Mouse (Mus musculus): ENCODE measurements around the gene Pltp. TPM values are rescaled to one million over a fixed set of nuclear protein-coding genes. Genes with fewer than 3 reads are reported as not detected.

Pltp gene
- polyA plus RNA-seq (2012; ENCODE audit: low replicate concordance), result 9.3 and 14.4 TPM in 2 replicates

GRCm38 (mm10) chr2:164857101-164857821, at the start of gene Pltp:
TSS of gene Pltp (minus strand) at chr2:164857711.

GRCm38 (mm10) chr2:164879228-164879567, 21.7 kb upstream of the Pltp start, which contains the start of gene Pcif1:
TSS of gene Pcif1 (plus strand) at chr2:164879304.

GRCm38 (mm10) chr2:164833314-164833959, 24.1 kb downstream of the Pltp start, which contains the start of gene Neurl2:
TSS of gene Neurl2 (minus strand) at chr2:164833456.

GRCm38 (mm10) chr2:164832748-164833301, 24.7 kb downstream of the Pltp start, which contains the start of gene Ctsa:
TSS of gene Ctsa (plus strand) at chr2:164832873.

GRCm38 (mm10) chr2:164828437-164828836, 29.1 kb downstream of the Pltp start, which contains the start of gene Spata25:
TSS of gene Spata25 (minus strand) at chr2:164828537.

GRCm38 (mm10) chr2:164822636-164823165, 34.8 kb downstream of the Pltp start, which contains the start of gene Zswim1:
TSS of gene Zswim1 (plus strand) at chr2:164822686.

GRCm38 (mm10) chr2:164804533-164805331, 52.8 kb downstream of the Pltp start, which contains the start of the genes Acot8 and Zswim3:
TSS of gene Acot8 (minus strand) at chr2:164804882.
TSS of gene Zswim3 (plus strand) at chr2:164805098.

Other genes starting within 250 kb of the Pltp start
- gene Wfdc6b, start 244.2 kb downstream of the Pltp start, polyA plus RNA-seq (2012; ENCODE audit: low replicate concordance), result not detected in 2 replicates
- not detected in 2 replicates for gene Wfdc8, start 244.1 kb downstream of the Pltp start, polyA plus RNA-seq (2012; ENCODE audit: low replicate concordance)
- not detected in 2 replicates for gene Wfdc16, start 218.9 kb downstream of the Pltp start, polyA plus RNA-seq (2012; ENCODE audit: low replicate concordance)
- not detected in 2 replicates for gene Wfdc10, start 201.7 kb downstream of the Pltp start, polyA plus RNA-seq (2012; ENCODE audit: low replicate concordance)
- gene Wfdc9, start 201.1 kb downstream of the Pltp start, polyA plus RNA-seq (2012; ENCODE audit: low replicate concordance), result not detected in 2 replicates
- not detected in 2 replicates for gene Wfdc11, start 183.6 kb downstream of the Pltp start, polyA plus RNA-seq (2012; ENCODE audit: low replicate concordance)
- not detected in 2 replicates for gene Wfdc13, start 172.6 kb downstream of the Pltp start, polyA plus RNA-seq (2012; ENCODE audit: low replicate concordance)
- not detected in 2 replicates for gene Spint4, start 159.2 kb downstream of the Pltp start, polyA plus RNA-seq (2012; ENCODE audit: low replicate concordance)
- gene Spint5, start 142.4 kb downstream of the Pltp start, polyA plus RNA-seq (2012; ENCODE audit: low replicate concordance), result not detected in 2 replicates
- gene Wfdc3, start 111.8 kb downstream of the Pltp start, polyA plus RNA-seq (2012; ENCODE audit: low replicate concordance), result 0.14 TPM in 1 of 2 replicates, not detected in the other
- gene Dnttip1, start 111.7 kb downstream of the Pltp start, polyA plus RNA-seq (2012; ENCODE audit: low replicate concordance), result 30.4 and 109 TPM in 2 replicates
- gene Ube2c, start 87.8 kb downstream of the Pltp start, polyA plus RNA-seq (2012; ENCODE audit: low replicate concordance), result 143 and 160 TPM in 2 replicates
- not detected in 2 replicates for gene Tnnc2, start 77.7 kb downstream of the Pltp start, polyA plus RNA-seq (2012; ENCODE audit: low replicate concordance)
- gene Snx21, start 71.9 kb downstream of the Pltp start, polyA plus RNA-seq (2012; ENCODE audit: low replicate concordance), result 3.9 and 10.1 TPM in 2 replicates
- gene Acot8, start 52.8 kb downstream of the Pltp start, polyA plus RNA-seq (2012; ENCODE audit: low replicate concordance), result 13.5 and 59.4 TPM in 2 replicates
- 0.55 and 2.0 TPM in 2 replicates for gene Zswim3, start 52.6 kb downstream of the Pltp start, polyA plus RNA-seq (2012; ENCODE audit: low replicate concordance)
- gene Zswim1, start 35.0 kb downstream of the Pltp start, polyA plus RNA-seq (2012; ENCODE audit: low replicate concordance), result 15.5 and 30.3 TPM in 2 replicates
- not detected in 2 replicates for gene Spata25, start 29.2 kb downstream of the Pltp start, polyA plus RNA-seq (2012; ENCODE audit: low replicate concordance)
- gene Ctsa, start 24.8 kb downstream of the Pltp start, polyA plus RNA-seq (2012; ENCODE audit: low replicate concordance), result 21.4 and 125 TPM in 2 replicates
- gene Neurl2, start 24.3 kb downstream of the Pltp start, polyA plus RNA-seq (2012; ENCODE audit: low replicate concordance), result 2.3 and 2.5 TPM in 2 replicates
- gene Pcif1, start 21.6 kb upstream of the Pltp start, polyA plus RNA-seq (2012; ENCODE audit: low replicate concordance), result 64.8 and 66.4 TPM in 2 replicates
- gene Zfp335, start 54.0 kb upstream of the Pltp start, polyA plus RNA-seq (2012; ENCODE audit: low replicate concordance), result 63.2 and 88.5 TPM in 2 replicates
- 5.0 and 9.8 TPM in 2 replicates for gene Mmp9, start 83.1 kb upstream of the Pltp start, polyA plus RNA-seq (2012; ENCODE audit: low replicate concordance)
- 0.27 and 0.64 TPM in 2 replicates for gene Slc12a5, start 103.1 kb upstream of the Pltp start, polyA plus RNA-seq (2012; ENCODE audit: low replicate concordance)
- gene Ncoa5, start 177.2 kb upstream of the Pltp start, polyA plus RNA-seq (2012; ENCODE audit: low replicate concordance), result 43.1 and 78.6 TPM in 2 replicates
- gene Cd40, start 197.9 kb upstream of the Pltp start, polyA plus RNA-seq (2012; ENCODE audit: low replicate concordance), result 0.64 and 2.4 TPM in 2 replicates
- gene 1700025C18Rik, start 233.0 kb upstream of the Pltp start, polyA plus RNA-seq (2012; ENCODE audit: low replicate concordance), result not detected in 2 replicates